Mouse (Mus musculus) thymus, adult 2 months (tissue): ENCODE results near the gene C2cd5.

Experiments
- CTCF ChIP-seq: fragments of 200-500 bp; IDR thresholded peaks from 2 replicates; pipeline ENCODE4 v1.5.1; 2012; ENCODE audit warnings: mild to moderate bottlenecking, control low read depth, low read length, moderate library complexity, borderline replicate concordance; ENCODE audit not compliant: control insufficient read depth, poor library complexity, insufficient read depth; ENCODE audit errors: extremely low read depth
- POLR2A ChIP-seq: fragments of 200-500 bp; IDR thresholded peaks from 2 replicates; pipeline ENCODE4 v1.6.1; 2012; ENCODE audit warnings: mild to moderate bottlenecking, low read length, control low read depth, moderate library complexity; ENCODE audit not compliant: control insufficient read depth, poor library complexity, insufficient read depth; ENCODE audit errors: extremely low read depth

DNA sequence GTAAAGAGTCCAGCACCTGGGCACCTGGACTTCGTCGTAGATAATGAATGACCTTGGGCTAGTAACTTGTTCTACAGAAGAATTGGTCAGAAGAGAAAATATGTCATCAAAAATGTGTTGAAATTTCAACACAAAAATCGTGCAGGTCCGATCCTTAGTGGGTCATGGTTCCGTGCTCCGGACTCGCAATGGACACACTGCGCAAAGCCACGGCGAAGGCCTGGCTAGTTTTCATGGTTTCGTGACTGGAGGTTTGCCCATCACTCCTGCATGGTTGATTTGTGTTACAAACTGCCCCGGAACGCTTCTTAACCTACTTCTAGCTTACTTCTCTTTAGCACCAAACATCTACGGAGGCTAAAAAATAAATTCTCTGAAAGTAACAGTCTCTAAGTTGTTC lies 137.1 kb downstream of the C2cd5 start:
- no peak for TF ChIP-seq POLR2A
- TF ChIP-seq CTCF, result no peak
